Mouse (Mus musculus): ENCODE measurements at regions not wholly inside any gene's neighbourhood (a gene's known extent, or its start where the extent isn't known, plus 50 kb on each side); places are given as distances from the start of the nearest gene placed in this dataset.

- WGBS, result 56% methylated on average over 2 of the region's 2 CpGs
- no peak overlapping the region for H3K4me2 ChIP-seq (ENCODE audit: low read length)
- peaks cover 19% of the 10 kb centered on the region for H3K4me1 ChIP-seq (ENCODE audit: control insufficient read depth, insufficient read depth, low read length)
- no peaks in the 10 kb centered on the region for H3K36me3 ChIP-seq (ENCODE audit: control insufficient read depth, insufficient read depth, low read length)
- H3K27me3 ChIP-seq (ENCODE audit: control insufficient read depth, insufficient read depth, low read depth, low read length), result no peaks in the 10 kb centered on the region
- H3K4me3 ChIP-seq (ENCODE audit: low read depth, low read length), result no peak overlapping the region
- no peak for ATAC-seq
- H3K9ac ChIP-seq (ENCODE audit: low read depth, low read length), result no peak overlapping the region
- no peaks in the 10 kb centered on the region for H3K9me3 ChIP-seq (replicated peaks; ENCODE audit: control insufficient read depth, low read length, poor library complexity, severe bottlenecking)
- H3K27ac ChIP-seq (ENCODE audit: low read length), result no peak overlapping the region
Observed at GRCm38 (mm10) chr3:105357511-105357910, 94.6 kb upstream of the Kcnd3 start.

- no peak overlapping the region for H3K27ac ChIP-seq (ENCODE audit: low read length)
- H3K27me3 ChIP-seq (ENCODE audit: control insufficient read depth, insufficient read depth, low read depth, low read length), result no peaks in the 10 kb centered on the region
- no peak overlapping the region for H3K4me2 ChIP-seq (ENCODE audit: low read length)
- H3K9ac ChIP-seq (ENCODE audit: low read depth, low read length), result no peak overlapping the region
- H3K36me3 ChIP-seq (ENCODE audit: control insufficient read depth, insufficient read depth, low read length), result no peaks in the 10 kb centered on the region
- WGBS, result 47% methylated on average over 3 of the region's 3 CpGs
- H3K4me3 ChIP-seq (ENCODE audit: low read depth, low read length), result no peak overlapping the region
- no peak for ATAC-seq
- peaks cover 11% of the 10 kb centered on the region for H3K4me1 ChIP-seq (ENCODE audit: control insufficient read depth, insufficient read depth, low read length)
- H3K9me3 ChIP-seq (replicated peaks; ENCODE audit: control insufficient read depth, low read length, poor library complexity, severe bottlenecking), result no peaks in the 10 kb centered on the region
Observed at GRCm38 (mm10) chr3:105359636-105360035, 92.5 kb upstream of the Kcnd3 start.

- H3K4me3 ChIP-seq (ENCODE audit: low read depth, low read length), result no peak overlapping the region
- no peak overlapping the region for H3K9ac ChIP-seq (ENCODE audit: low read depth, low read length)
- no peaks in the 10 kb centered on the region for H3K27me3 ChIP-seq (ENCODE audit: control insufficient read depth, insufficient read depth, low read depth, low read length)
- WGBS, result 59% methylated on average over 5 of the region's 5 CpGs
- H3K9me3 ChIP-seq (replicated peaks; ENCODE audit: control insufficient read depth, low read length, poor library complexity, severe bottlenecking), result no peaks in the 10 kb centered on the region
- peaks cover 5% of the 10 kb centered on the region for H3K4me1 ChIP-seq (ENCODE audit: control insufficient read depth, insufficient read depth, low read length)
- 0 out of 2 replicates have a peak overlapping the region, but pooled peaks have one; percentile 19 for H3K27ac ChIP-seq (ENCODE audit: low read length)
- no peak for ATAC-seq
- no peaks in the 10 kb centered on the region for H3K36me3 ChIP-seq (ENCODE audit: control insufficient read depth, insufficient read depth, low read length)
- no peak overlapping the region for H3K4me2 ChIP-seq (ENCODE audit: low read length)
Observed at GRCm38 (mm10) chr3:105364685-105365084, 87.4 kb upstream of the Kcnd3 start.

- H3K27ac ChIP-seq (ENCODE audit: low read length), result no peak overlapping the region
- no peaks in the 10 kb centered on the region for H3K36me3 ChIP-seq (ENCODE audit: control insufficient read depth, insufficient read depth, low read length)
- H3K4me2 ChIP-seq (ENCODE audit: low read length), result no peak overlapping the region
- no peak for ATAC-seq
- WGBS, result 85% methylated on average over 6 of the region's 6 CpGs
- no peaks in the 10 kb centered on the region for H3K27me3 ChIP-seq (ENCODE audit: control insufficient read depth, insufficient read depth, low read depth, low read length)
- H3K4me1 ChIP-seq (ENCODE audit: control insufficient read depth, insufficient read depth, low read length), result no peaks in the 10 kb centered on the region; the same call in 1 of the 2 replicates
- H3K4me3 ChIP-seq (ENCODE audit: low read depth, low read length), result no peak overlapping the region
- H3K9ac ChIP-seq (ENCODE audit: low read depth, low read length), result no peak overlapping the region
- no peaks in the 10 kb centered on the region for H3K9me3 ChIP-seq (replicated peaks; ENCODE audit: control insufficient read depth, low read length, poor library complexity, severe bottlenecking)
Observed at GRCm38 (mm10) chr3:105366806-105367205, 85.3 kb upstream of the Kcnd3 start.

GRCm38 (mm10) chr3:105367972-105368371 lies 84.2 kb upstream of the Kcnd3 start:
- H3K27ac ChIP-seq (ENCODE audit: low read length), result no peak overlapping the region
- H3K4me1 ChIP-seq (ENCODE audit: control insufficient read depth, insufficient read depth, low read length), result no peaks in the 10 kb centered on the region; the same call in 1 of the 2 replicates
- no peak overlapping the region for H3K9ac ChIP-seq (ENCODE audit: low read depth, low read length)
- no peak overlapping the region for H3K4me2 ChIP-seq (ENCODE audit: low read length)
- no peaks in the 10 kb centered on the region for H3K36me3 ChIP-seq (ENCODE audit: control insufficient read depth, insufficient read depth, low read length)
- no peaks in the 10 kb centered on the region for H3K27me3 ChIP-seq (ENCODE audit: control insufficient read depth, insufficient read depth, low read depth, low read length)
- 59% methylated on average over 8 of the region's 8 CpGs for whole genome bisulfite sequencing
- H3K9me3 ChIP-seq (replicated peaks; ENCODE audit: control insufficient read depth, low read length, poor library complexity, severe bottlenecking), result no peaks in the 10 kb centered on the region
- ATAC-seq, result no peak
- H3K4me3 ChIP-seq (ENCODE audit: low read depth, low read length), result no peak overlapping the region

- no peak for ATAC-seq
- Histone ChIP-seq H3K9ac (ENCODE audit: low read depth, low read length) (no peak overlapping the region), H3K27me3 (ENCODE audit: control insufficient read depth, insufficient read depth, low read depth, low read length) (no peaks in the 10 kb centered on the region), H3K4me1 (ENCODE audit: control insufficient read depth, insufficient read depth, low read length) (no peaks in the 10 kb centered on the region; the same call in 1 of the 2 replicates), H3K4me3 (ENCODE audit: low read depth, low read length) (no peak overlapping the region), H3K9me3 (replicated peaks; ENCODE audit: control insufficient read depth, low read length, poor library complexity, severe bottlenecking) (no peaks in the 10 kb centered on the region), H3K27ac (ENCODE audit: low read length) (no peak overlapping the region), H3K36me3 (ENCODE audit: control insufficient read depth, insufficient read depth, low read length) (no peaks in the 10 kb centered on the region), H3K4me2 (ENCODE audit: low read length) (no peak overlapping the region)
- WGBS, result 20% methylated on average over 6 of the region's 6 CpGs
Observed at GRCm38 (mm10) chr3:105372371-105372828, 79.7 kb upstream of the Kcnd3 start.

- no peak overlapping the region for H3K4me2 ChIP-seq (ENCODE audit: low read length)
- 86% methylated on average over 1 of the region's 1 CpGs for WGBS
- no peaks in the 10 kb centered on the region for H3K27me3 ChIP-seq (ENCODE audit: control insufficient read depth, insufficient read depth, low read depth, low read length)
- H3K36me3 ChIP-seq (ENCODE audit: control insufficient read depth, insufficient read depth, low read length), result no peaks in the 10 kb centered on the region
- no peak overlapping the region for H3K4me3 ChIP-seq (ENCODE audit: low read depth, low read length)
- no peaks in the 10 kb centered on the region for H3K9me3 ChIP-seq (replicated peaks; ENCODE audit: control insufficient read depth, low read length, poor library complexity, severe bottlenecking)
- ATAC-seq, result no peak
- no peak overlapping the region for H3K27ac ChIP-seq (ENCODE audit: low read length)
- no peak overlapping the region for H3K9ac ChIP-seq (ENCODE audit: low read depth, low read length)
- H3K4me1 ChIP-seq (ENCODE audit: control insufficient read depth, insufficient read depth, low read length), result no peaks in the 10 kb centered on the region; the same call in 1 of the 2 replicates
Observed at GRCm38 (mm10) chr3:105374306-105374705, 77.8 kb upstream of the Kcnd3 start.

GRCm38 (mm10) chr3:105374836-105375235 lies 77.3 kb upstream of the Kcnd3 start:
- Histone ChIP-seq H3K4me3 (ENCODE audit: low read depth, low read length) (no peak overlapping the region), H3K36me3 (ENCODE audit: control insufficient read depth, insufficient read depth, low read length) (no peaks in the 10 kb centered on the region), H3K4me2 (ENCODE audit: low read length) (no peak overlapping the region), H3K4me1 (ENCODE audit: control insufficient read depth, insufficient read depth, low read length) (no peaks in the 10 kb centered on the region; the same call in 1 of the 2 replicates), H3K9ac (ENCODE audit: low read depth, low read length) (no peak overlapping the region), H3K9me3 (replicated peaks; ENCODE audit: control insufficient read depth, low read length, poor library complexity, severe bottlenecking) (no peaks in the 10 kb centered on the region), H3K27ac (ENCODE audit: low read length) (no peak overlapping the region), H3K27me3 (ENCODE audit: control insufficient read depth, insufficient read depth, low read depth, low read length) (no peaks in the 10 kb centered on the region)
- ATAC-seq, result no peak

- H3K9ac ChIP-seq (ENCODE audit: low read depth, low read length), result no peak overlapping the region
- no peak overlapping the region for H3K27ac ChIP-seq (ENCODE audit: low read length)
- H3K36me3 ChIP-seq (ENCODE audit: control insufficient read depth, insufficient read depth, low read length), result no peaks in the 10 kb centered on the region
- no peaks in the 10 kb centered on the region for H3K4me1 ChIP-seq (ENCODE audit: control insufficient read depth, insufficient read depth, low read length)
- no peaks in the 10 kb centered on the region for H3K27me3 ChIP-seq (ENCODE audit: control insufficient read depth, insufficient read depth, low read depth, low read length)
- H3K4me3 ChIP-seq (ENCODE audit: low read depth, low read length), result no peak overlapping the region
- ATAC-seq, result no peak
- 77% methylated on average over 5 of the region's 5 CpGs for WGBS
- H3K4me2 ChIP-seq (ENCODE audit: low read length), result no peak overlapping the region
- no peaks in the 10 kb centered on the region for H3K9me3 ChIP-seq (replicated peaks; ENCODE audit: control insufficient read depth, low read length, poor library complexity, severe bottlenecking)
Observed at GRCm38 (mm10) chr3:105375383-105375782, 76.7 kb upstream of the Kcnd3 start.
